Mouse (Mus musculus) left cerebral cortex, adult 2 months (tissue): ENCODE results near the gene Sh3pxd2a. TPM values are rescaled to one million over a fixed set of nuclear protein-coding genes. Genes with fewer than 3 reads are reported as not detected.

Source experiments
- DNase-seq, 2 experiments: peaks; one replicate each; pipeline ENCODE4 v3.0.0; 2021 to 2022; ENCODE audit warnings: low spot score in 2 of 2, mixed read lengths in 1 of 2; ENCODE audit errors: extremely low spot score in 1 of 2
- H3K27ac ChIP-seq: fragments of 200-600 bp; 2 replicates; pipeline ENCODE4 v1.8.1; 2022
- H3K4me3 ChIP-seq: fragments of 200-600 bp; 2 replicates; pipeline ENCODE4 v1.8.1; 2022
- CTCF ChIP-seq: fragments of 200-600 bp; IDR thresholded peaks from 2 replicates; pipeline ENCODE4 v1.8.1; 2022; ENCODE audit warnings: antibody characterized with exemption, mild to moderate bottlenecking, moderate library complexity
- intact Hi-C: fragments of 180-260 bp; cut with DNase I; formaldehyde crosslinking; loops from one replicate; pipeline ENCODE4 v1.15.1; 2025
- total RNA-seq, 2 experiments: library from RNA; stranded (reverse); gene quantifications; 2 replicates each; pipeline ENCODE4 v1.2.3; 2021

Gene Sh3pxd2a
- total RNA-seq, 2 experiments from 2014 or later: 30.2 to 36.8 TPM

DNA sequence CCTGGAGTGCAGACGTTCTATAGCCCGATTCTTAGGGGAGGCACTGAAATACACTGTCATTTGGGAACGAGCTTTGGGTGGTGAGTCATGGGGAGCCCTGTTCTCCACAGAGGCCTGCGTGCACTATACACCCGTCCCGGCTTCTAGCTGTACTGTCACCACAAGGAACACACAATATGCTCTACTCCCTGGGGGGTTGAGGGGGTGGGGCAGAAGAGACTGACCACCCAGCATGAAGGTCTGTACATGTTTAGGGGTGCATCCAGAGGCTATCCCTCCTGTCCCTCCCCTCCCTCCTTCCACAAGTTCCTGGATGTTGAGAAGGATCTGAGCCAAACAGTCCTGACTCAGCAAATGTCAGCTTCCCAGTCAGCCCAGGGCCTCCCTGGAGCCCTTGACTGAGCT, 182.1 kb downstream of the Sh3pxd2a start:
- peak overlapping the region; percentile 28; the same call in 1 of the 2 replicates for H3K27ac ChIP-seq
- H3K4me3 ChIP-seq: no peak overlapping the region
- no peak for DNase-seq
- no peak for TF ChIP-seq CTCF
- intact Hi-C loops: no loop called here

GRCm38 (mm10) chr19:47280894-47281293, 183.3 kb downstream of the Sh3pxd2a start:
- DNase-seq: no peak
- H3K4me3 ChIP-seq: no peak overlapping the region
- TF ChIP-seq CTCF: no peak
- intact Hi-C loops: no loop called here
- H3K27ac ChIP-seq: peak overlapping the region; percentile 78

DNA sequence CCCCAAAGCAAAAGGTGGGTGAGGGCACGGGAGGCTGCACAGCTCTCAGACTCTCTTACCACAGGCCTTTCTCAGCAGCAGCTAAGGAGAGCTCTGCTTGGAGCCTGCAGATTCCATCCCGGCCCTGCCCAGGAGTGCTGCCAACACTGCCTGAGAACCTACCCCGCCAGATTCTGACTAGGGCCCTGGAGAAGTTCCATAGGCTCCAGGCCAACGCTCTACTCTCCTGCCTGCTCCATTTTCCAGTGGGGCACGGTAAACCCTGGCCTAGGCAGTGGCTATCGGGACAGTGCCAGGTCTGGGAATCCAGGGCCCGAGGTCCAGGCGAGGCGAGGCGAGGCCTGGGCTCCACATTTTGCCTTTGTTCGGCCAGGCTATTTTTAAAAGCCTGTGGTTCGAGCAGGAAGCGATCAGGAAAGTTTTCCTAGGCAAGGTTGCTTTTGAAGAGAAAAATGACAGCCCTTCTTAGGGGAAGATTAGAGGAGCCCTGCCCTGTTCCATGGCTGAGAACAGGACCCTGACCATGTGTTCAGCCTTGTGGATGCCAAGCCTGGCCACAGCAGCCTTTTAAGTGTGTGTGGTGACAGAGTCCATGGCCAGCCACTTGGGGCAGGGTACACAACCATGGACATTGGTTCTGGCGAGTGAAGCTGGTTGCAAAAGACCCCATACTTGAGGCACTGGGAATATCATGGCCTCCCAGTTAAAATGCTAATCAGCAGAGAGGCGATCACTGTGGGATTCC, 184.2 kb downstream of the Sh3pxd2a start:
- no peak; the same call in 1 of the 2 replicates for TF ChIP-seq CTCF
- Histone ChIP-seq H3K4me3 (no peak overlapping the region), H3K27ac (peak overlapping the region; percentile 78)
- DNase-seq: peak; percentile 78 to 83
- intact Hi-C loops: loop anchor here (10.0 kb wide), 1 partner anchor 215 kb away; no protein-coding TSS in a partner anchor

DNA sequence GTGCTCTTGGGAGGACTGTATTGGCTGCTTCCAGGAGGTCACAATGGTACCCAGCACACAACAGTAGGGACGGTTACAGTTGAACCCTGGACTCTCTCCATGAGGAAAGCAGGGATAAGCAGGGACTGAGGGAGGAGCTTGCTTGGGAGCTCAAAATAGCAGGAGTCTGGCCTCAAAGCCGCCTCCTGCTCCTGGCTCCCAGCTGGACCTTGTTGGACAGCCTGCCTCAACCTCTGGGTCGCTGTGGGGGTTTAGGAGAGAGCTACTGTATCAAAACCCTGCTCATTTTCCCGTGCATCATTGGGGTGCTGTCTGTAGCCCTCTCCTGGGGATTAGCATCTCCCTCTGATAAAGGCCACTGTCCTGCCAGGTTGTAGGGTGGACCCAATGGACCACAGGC, 184.8 kb downstream of the Sh3pxd2a start:
- no peak for TF ChIP-seq CTCF
- intact Hi-C loops: loop anchor here (10.0 kb wide), 1 partner anchor 215 kb away; no protein-coding TSS in a partner anchor
- H3K27ac ChIP-seq: peak overlapping the region; percentile 78
- DNase-seq: no peak
- H3K4me3 ChIP-seq: no peak overlapping the region

- DNase-seq: peak; percentile 56 to 61
- intact Hi-C loops: loop anchor here (10.0 kb wide), 1 partner anchor 218 kb away; no protein-coding TSS in a partner anchor
- TF ChIP-seq CTCF: no peak
- peak overlapping the region; percentile 4; the same call in 1 of the 2 replicates for H3K27ac ChIP-seq
- H3K4me3 ChIP-seq: no peak overlapping the region
Measured at GRCm38 (mm10) chr19:47276730-47277129, 187.5 kb downstream of the Sh3pxd2a start.

- intact Hi-C loops: loop anchor here (10.0 kb wide), 1 partner anchor 224 kb away; no protein-coding TSS in a partner anchor
Measured at GRCm38 (mm10) chr19:47270520-47270919, 193.7 kb downstream of the Sh3pxd2a start.

GRCm38 (mm10) chr19:47269729-47270128, 194.5 kb downstream of the Sh3pxd2a start:
- H3K4me3 ChIP-seq: no peak overlapping the region
- no peak for DNase-seq
- TF ChIP-seq CTCF: peak; percentile 63
- intact Hi-C loops: loop anchor here (1.0 to 10.0 kb wide), 2 partner anchors 70 to 225 kb away; no protein-coding TSS in a partner anchor
- H3K27ac ChIP-seq: no peak overlapping the region

More at GRCm38 (mm10) chr19:47270520-47270919, 193.7 kb downstream of the Sh3pxd2a start:
- Histone ChIP-seq H3K27ac (no peak overlapping the region), H3K4me3 (no peak overlapping the region)
- DNase-seq: no peak
- no peak for TF ChIP-seq CTCF

- TF ChIP-seq CTCF: no peak
- Histone ChIP-seq H3K27ac (no peak overlapping the region), H3K4me3 (no peak overlapping the region)
- intact Hi-C loops: no loop called here
- DNase-seq: no peak
Measured at GRCm38 (mm10) chr19:47267066-47267465, 197.1 kb downstream of the Sh3pxd2a start.

DNA sequence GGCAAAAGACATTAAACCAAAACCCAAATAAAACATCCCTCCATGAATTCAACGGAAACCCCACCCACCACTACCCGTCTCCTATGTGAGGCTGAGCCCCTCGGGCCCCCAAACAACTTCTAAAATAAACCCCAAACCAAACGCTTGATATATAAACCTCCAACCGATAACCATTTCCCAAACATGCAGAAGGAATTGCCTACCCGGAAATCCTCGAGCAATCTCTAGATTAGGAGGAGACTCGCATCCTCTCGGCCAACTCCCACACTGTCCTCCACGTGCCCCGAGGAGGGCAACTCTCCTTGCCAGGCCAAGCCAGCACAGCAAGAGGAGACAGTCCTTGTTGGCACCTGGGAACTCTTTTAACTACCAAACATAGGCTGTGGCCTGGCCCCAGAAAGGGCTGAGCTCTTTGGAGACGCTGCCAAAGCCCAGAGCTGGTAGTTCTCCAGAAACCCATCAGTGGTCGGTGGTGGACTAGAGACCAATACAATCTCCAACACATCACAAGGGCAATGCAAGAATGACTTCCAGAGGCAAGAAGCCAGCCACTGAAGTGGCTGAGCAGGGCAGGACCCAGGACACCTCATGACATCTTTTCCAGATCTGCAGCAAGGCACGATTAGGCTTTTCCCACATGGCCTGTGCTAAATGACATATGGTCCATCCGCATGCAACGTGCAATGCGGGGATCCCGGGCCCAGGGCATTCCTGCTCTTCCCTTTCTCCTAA, 198.0 kb downstream of the Sh3pxd2a start:
- no peak overlapping the region for H3K27ac ChIP-seq
- no peak for DNase-seq
- intact Hi-C loops: no loop called here
- H3K4me3 ChIP-seq: no peak overlapping the region
- TF ChIP-seq CTCF: no peak

DNA sequence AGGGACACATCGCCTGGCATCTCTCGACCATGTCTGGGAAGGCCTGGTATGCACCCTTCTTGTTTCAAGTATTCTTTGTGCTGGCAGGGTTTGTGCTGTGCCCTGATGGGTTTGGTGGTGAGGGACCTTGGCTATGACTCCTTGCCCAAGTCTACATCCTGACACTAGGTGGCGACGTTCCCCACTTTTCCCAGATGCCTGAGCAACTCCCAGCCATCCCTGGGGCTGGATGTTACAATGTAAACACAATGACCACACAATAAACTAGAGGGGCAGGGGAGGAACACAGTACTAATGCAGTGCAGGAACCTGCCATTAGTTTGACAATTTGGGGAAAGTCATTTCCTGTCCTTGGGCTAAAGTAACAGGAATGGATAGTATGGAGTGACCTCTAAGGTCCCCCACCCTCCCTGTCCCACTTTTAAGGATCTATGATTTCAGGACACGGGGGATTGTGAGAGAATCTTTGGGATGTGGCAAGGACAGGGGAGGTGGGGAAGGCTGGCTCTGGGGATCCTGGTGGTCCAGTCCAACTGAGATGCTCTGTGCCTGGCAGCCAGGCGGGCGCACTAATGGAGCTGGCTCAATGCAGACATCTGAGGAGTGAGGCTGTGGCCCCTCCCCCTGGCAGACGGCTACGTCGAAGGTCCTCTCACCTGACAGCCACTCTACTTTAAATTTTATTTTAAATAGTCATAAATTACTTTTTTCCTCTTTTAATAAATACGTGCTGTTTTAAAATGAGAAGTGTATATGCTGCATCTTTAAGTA, 199.7 kb downstream of the Sh3pxd2a start:
- H3K4me3 ChIP-seq: no peak overlapping the region
- intact Hi-C loops: loop anchor here (1.0 kb wide), 1 partner anchor 75 kb away; no protein-coding TSS in a partner anchor
- peak; percentile 72 to 83 for DNase-seq
- TF ChIP-seq CTCF: peak; percentile 80
- no peak overlapping the region for H3K27ac ChIP-seq

- intact Hi-C loops: loop anchor here (1.0 kb wide), 1 partner anchor 76 kb away; no protein-coding TSS in a partner anchor
- H3K27ac ChIP-seq: no peak overlapping the region
- DNase-seq: no peak
- no peak overlapping the region for H3K4me3 ChIP-seq
- TF ChIP-seq CTCF: no peak
Measured at GRCm38 (mm10) chr19:47263621-47264020, 200.6 kb downstream of the Sh3pxd2a start.
